Mouse (Mus musculus) olfactory bulb, adult 2 months (tissue): ENCODE data around the gene Dusp10.

ENCODE experiments used
- CTCF ChIP-seq: fragments of 200-500 bp; IDR thresholded peaks from 2 replicates; pipeline ENCODE4 v1.5.1; 2012; ENCODE audit warnings: low read depth, mild to moderate bottlenecking, low read length, moderate library complexity; ENCODE audit not compliant: insufficient read depth
- POLR2A ChIP-seq: fragments of 200-500 bp; IDR thresholded peaks from 2 replicates; pipeline ENCODE4 v1.6.1; 2012; ENCODE audit warnings: mild to moderate bottlenecking, low read depth, low read length, moderate library complexity; ENCODE audit not compliant: insufficient read depth

- TF ChIP-seq CTCF (no peak), POLR2A (no peak)
Measured at GRCm38 (mm10) chr1:184034741-184035181, 21.7 kb downstream of the Dusp10 start.
